Mouse (Mus musculus) limb, embryonic 11.5 days (tissue): ENCODE data around the gene Wdr4. TPM values are rescaled to one million over a fixed set of nuclear protein-coding genes. Genes with fewer than 3 reads are reported as not detected.
A peak's percentile ranks its signal among the peaks of the same experiment; 100 is the strongest.

Source experiments
- ATAC-seq: fragments of 200-750 bp; cut with Nextera tagmentation; 2 replicates; pipeline ENCODE4 v1.8.0; 2017; ENCODE audit warnings: low read depth; ENCODE audit not compliant: insufficient number of reproducible peaks, low FRiP score, low TSS enrichment
- DNase-seq: peaks from one replicate; pipeline ENCODE4 v3.0.0-alpha.2; 2015; ENCODE audit warnings: low spot score
- H3K27ac ChIP-seq: fragments of 300-500 bp; sonication (generic); replicated peaks from 2 replicates; pipeline ENCODE4 v1.5.1; 2014; ENCODE audit warnings: low read depth, mild to moderate bottlenecking, low read length
- H3K27me3 ChIP-seq: fragments of 300-500 bp; sonication (generic); 2 replicates; pipeline ENCODE4 v1.6.1; 2014; ENCODE audit warnings: mild to moderate bottlenecking, low read length, mixed read lengths; ENCODE audit not compliant: control insufficient read depth, insufficient read depth
- H3K36me3 ChIP-seq: fragments of 300-500 bp; sonication (generic); 2 replicates; pipeline ENCODE4 v1.6.1; 2014; ENCODE audit warnings: mild to moderate bottlenecking, low read length, moderate library complexity, mixed read lengths; ENCODE audit not compliant: control insufficient read depth, insufficient read depth
- H3K4me1 ChIP-seq: fragments of 300-500 bp; sonication (generic); 2 replicates; pipeline ENCODE4 v1.6.1; 2014; ENCODE audit warnings: low read length, mixed read lengths; ENCODE audit not compliant: control insufficient read depth, insufficient read depth
- H3K4me2 ChIP-seq: fragments of 300-500 bp; sonication (generic); 2 replicates; pipeline ENCODE4 v1.6.1; 2014; ENCODE audit warnings: low read depth, mild to moderate bottlenecking, moderate library complexity; ENCODE audit not compliant: severe bottlenecking
- H3K4me3 ChIP-seq: fragments of 300-500 bp; sonication (generic); 2 replicates; pipeline ENCODE4 v1.5.1; 2014; ENCODE audit warnings: low read depth, low read length
- H3K9ac ChIP-seq: fragments of 300-500 bp; sonication (generic); 2 replicates; pipeline ENCODE4 v1.6.1; 2014; ENCODE audit warnings: mild to moderate bottlenecking, low read length
- H3K9me3 ChIP-seq: fragments of 300-500 bp; sonication (generic); 2 replicates; pipeline ENCODE4 v1.6.1; 2016; ENCODE audit warnings: low read length; ENCODE audit not compliant: control insufficient read depth
- WGBS: fragments of 180-500 bp; shearing (Covaris S2); extraction: QIAGEN DNeasy Blood & Tissue Kit; methylation state at CpG from one replicate; pipeline ENCODE4 v1.1.7; 2014; 5-methylcytosine and 5-hydroxymethylcytosine counted together
- polyA plus RNA-seq: library from polyadenylated mRNA; unstranded; fragments of >200 nt; fragmentation: Nextera tagmentation; extraction: Ambion mirVana; gene quantifications from 2 replicates; pipeline ENCODE4 v1.2.1, GENCODE M21; 2014

The Wdr4 gene
- polyA plus RNA-seq, result 42.4 and 43.6 TPM in 2 replicates

- Histone ChIP-seq H3K27ac (no peak within 1 kb of the TSS), H3K27me3 (no peaks in the 10 kb centered on the region), H3K9me3 (no peaks in the 10 kb centered on the region), H3K4me3 (peak within 1 kb of the TSS; percentile 83), H3K36me3 (peaks cover 5% of the 10 kb centered on the region; the same call in 1 of the 2 replicates), H3K4me1 (peaks cover 5% of the 10 kb centered on the region; the same call in 1 of the 2 replicates), H3K9ac (peak within 1 kb of the TSS; percentile 62), H3K4me2 (peak within 1 kb of the TSS; percentile 77)
- DNase-seq, result peak; percentile 97
- peak; percentile 94 for ATAC-seq
- under 1% methylated on average over 45 of the region's 45 CpGs for WGBS
Measured at GRCm38 (mm10) chr17:31519946-31520838, at the start of gene Wdr4, which contains the start of gene Ndufv3. TSS of gene Wdr4 (minus strand) at chr17:31519980. TSS of gene Ndufv3 (plus strand) at chr17:31520115.

GRCm38 (mm10) chr17:31566276-31566675, 46.5 kb upstream of the Wdr4 start:
- H3K9ac ChIP-seq, result no peak overlapping the region; the same call in 1 of the 2 replicates
- H3K4me2 ChIP-seq, result peak overlapping the region; percentile 62
- no peaks in the 10 kb centered on the region for H3K27me3 ChIP-seq
- WGBS, result 81% methylated on average over 6 of the region's 6 CpGs
- peak overlapping the region; percentile 82; the same call in 1 of the 2 replicates for H3K4me3 ChIP-seq
- DNase-seq (no peak), ATAC-seq (no peak)
- peaks cover 9% of the 10 kb centered on the region; the same call in 1 of the 2 replicates for H3K4me1 ChIP-seq
- no peak overlapping the region for H3K27ac ChIP-seq
- no peaks in the 10 kb centered on the region for H3K9me3 ChIP-seq
- H3K36me3 ChIP-seq, result no peaks in the 10 kb centered on the region

GRCm38 (mm10) chr17:31565141-31566056, 45.6 kb upstream of the Wdr4 start:
- 0 out of 2 replicates have a peak, but pooled peaks have one; percentile 23 for ATAC-seq
- peak overlapping the region; percentile 88 for H3K9ac ChIP-seq
- under 1% methylated on average over 68 of the region's 88 CpGs for whole genome bisulfite sequencing

GRCm38 (mm10) chr17:31564858-31565140, 45.0 kb upstream of the Wdr4 start:
- no peak for ATAC-seq
- H3K36me3 ChIP-seq, result no peaks in the 10 kb centered on the region
- peak overlapping the region; percentile 97 for H3K27ac ChIP-seq
- WGBS, result 0% methylated on average over 5 of the region's 44 CpGs
- H3K9ac ChIP-seq, result peak overlapping the region; percentile 88
- H3K4me2 ChIP-seq, result peak overlapping the region; percentile 62
- peak overlapping the region; percentile 82 for H3K4me3 ChIP-seq
- H3K27me3 ChIP-seq, result no peaks in the 10 kb centered on the region
- H3K9me3 ChIP-seq, result no peaks in the 10 kb centered on the region
- H3K4me1 ChIP-seq, result peaks cover 9% of the 10 kb centered on the region; the same call in 1 of the 2 replicates
- no peak for DNase-seq

More at GRCm38 (mm10) chr17:31565141-31566056, 45.6 kb upstream of the Wdr4 start:
- DNase-seq, result peak; percentile 79
- Histone ChIP-seq H3K4me3 (peak overlapping the region; percentile 82), H3K36me3 (no peaks in the 10 kb centered on the region), H3K4me2 (peak overlapping the region; percentile 62), H3K27me3 (no peaks in the 10 kb centered on the region), H3K9me3 (no peaks in the 10 kb centered on the region), H3K4me1 (peaks cover 9% of the 10 kb centered on the region; the same call in 1 of the 2 replicates), H3K27ac (peak overlapping the region; percentile 97)

GRCm38 (mm10) chr17:31564015-31564857, 44.5 kb upstream of the Wdr4 start, which contains the start of gene Pknox1:
TSS of gene Pknox1 (plus strand) at chr17:31564734.
- H3K4me1 ChIP-seq, result peaks cover 9% of the 10 kb centered on the region; the same call in 1 of the 2 replicates
- H3K9ac ChIP-seq, result peak within 1 kb of the TSS; percentile 88
- peak; percentile 98 for DNase-seq
- no peaks in the 10 kb centered on the region for H3K9me3 ChIP-seq
- H3K4me3 ChIP-seq, result peak within 1 kb of the TSS; percentile 82
- ATAC-seq, result peak; percentile 94
- peak within 1 kb of the TSS; percentile 97 for H3K27ac ChIP-seq
- no peaks in the 10 kb centered on the region for H3K27me3 ChIP-seq
- H3K4me2 ChIP-seq, result peak within 1 kb of the TSS; percentile 62
- no peaks in the 10 kb centered on the region for H3K36me3 ChIP-seq
- WGBS, result under 1% methylated on average over 32 of the region's 72 CpGs

GRCm38 (mm10) chr17:31563632-31564014, 43.8 kb upstream of the Wdr4 start:
- Histone ChIP-seq H3K27me3 (no peaks in the 10 kb centered on the region), H3K4me3 (peak overlapping the region; percentile 31), H3K9me3 (no peaks in the 10 kb centered on the region), H3K4me1 (peaks cover 9% of the 10 kb centered on the region), H3K9ac (peak overlapping the region; percentile 62), H3K36me3 (no peaks in the 10 kb centered on the region), H3K4me2 (peak overlapping the region; percentile 54), H3K27ac (peak overlapping the region; percentile 76)
- ATAC-seq (peak; percentile 5; the same call in 1 of the 2 replicates), DNase-seq (peak; percentile 59)
- 24% methylated on average over 12 of the region's 12 CpGs for WGBS

GRCm38 (mm10) chr17:31559021-31559789, 39.4 kb upstream of the Wdr4 start:
- Histone ChIP-seq H3K9ac (no peak overlapping the region), H3K9me3 (no peaks in the 10 kb centered on the region), H3K4me1 (peaks cover 21% of the 10 kb centered on the region), H3K27me3 (no peaks in the 10 kb centered on the region), H3K36me3 (no peaks in the 10 kb centered on the region), H3K4me2 (no peak overlapping the region), H3K27ac (no peak overlapping the region), H3K4me3 (no peak overlapping the region)
- DNase-seq, result no peak
- ATAC-seq, result no peak
- WGBS, result 86% methylated on average over 11 of the region's 11 CpGs
